Mouse (Mus musculus): ENCODE data around the gene 4931422A03Rik. TPM values are rescaled to one million over a fixed set of nuclear protein-coding genes. Genes with fewer than 3 reads are reported as not detected.

The 4931422A03Rik gene
- polyA plus RNA-seq, 1 experiment from 2014 or later, result 1.6 TPM

GRCm38 (mm10) chr2:103956867-103957266, 71.3 kb downstream of the 4931422A03Rik start:
- POLR2A ChIA-PET, result no interaction called here
- TF ChIP-seq CTCF (IDR thresholded peaks at IDR 0.05), result no peak
- in situ Hi-C loops (cut with MboI; ENCODE audit: low pct_unique_long_range_greater_than_20kb), result no loop called here
- ATAC-seq (no peak), DNase-seq (ENCODE audit: low read depth, low spot score) (no peak)
- CTCF ChIA-PET, result no interaction called here
- H3K27me3 ChIP-seq, result peaks cover 36% of the 10 kb centered on the region

GRCm38 (mm10) chr2:103955714-103956113, 72.4 kb downstream of the 4931422A03Rik start:
- ATAC-seq, result no peak
- in situ Hi-C loops (cut with MboI; ENCODE audit: low pct_unique_long_range_greater_than_20kb), result no loop called here
- POLR2A ChIA-PET, result no interaction called here

GRCm38 (mm10) chr2:103953050-103953835, 74.9 kb downstream of the 4931422A03Rik start:
- CTCF ChIA-PET, result no interaction called here

More at GRCm38 (mm10) chr2:103955714-103956113, 72.4 kb downstream of the 4931422A03Rik start:
- DNase-seq (ENCODE audit: low read depth, low spot score), result no peak
- peaks cover 35% of the 10 kb centered on the region for H3K27me3 ChIP-seq
- CTCF ChIA-PET, result interaction anchor here (0.9 kb wide), 1 partner anchor 11 kb away, joined by 3 read pairs; no protein-coding TSS in a partner anchor
- TF ChIP-seq CTCF (IDR thresholded peaks at IDR 0.05), result no peak

GRCm38 (mm10) chr2:103947982-103948655, 80.0 kb downstream of the 4931422A03Rik start:
- ATAC-seq (no peak), DNase-seq (ENCODE audit: low read depth, low spot score) (no peak)
- CTCF ChIA-PET, result no interaction called here
- peaks cover 30% of the 10 kb centered on the region for H3K27me3 ChIP-seq
- POLR2A ChIA-PET, result interaction anchor here (0.7 kb wide), 1 partner anchor 57 kb away, joined by 5 read pairs; no protein-coding TSS in a partner anchor
- in situ Hi-C loops (cut with MboI; ENCODE audit: low pct_unique_long_range_greater_than_20kb), result no loop called here
- TF ChIP-seq CTCF (IDR thresholded peaks at IDR 0.05), result no peak

More at GRCm38 (mm10) chr2:103953050-103953835, 74.9 kb downstream of the 4931422A03Rik start:
- in situ Hi-C loops (cut with MboI; ENCODE audit: low pct_unique_long_range_greater_than_20kb), result no loop called here
- POLR2A ChIA-PET, result no interaction called here
- DNase-seq (ENCODE audit: low read depth, low spot score), result no peak
- no peak for ATAC-seq
- no peak for TF ChIP-seq CTCF (IDR thresholded peaks at IDR 0.05)
- H3K27me3 ChIP-seq, result peaks cover 25% of the 10 kb centered on the region

DNA sequence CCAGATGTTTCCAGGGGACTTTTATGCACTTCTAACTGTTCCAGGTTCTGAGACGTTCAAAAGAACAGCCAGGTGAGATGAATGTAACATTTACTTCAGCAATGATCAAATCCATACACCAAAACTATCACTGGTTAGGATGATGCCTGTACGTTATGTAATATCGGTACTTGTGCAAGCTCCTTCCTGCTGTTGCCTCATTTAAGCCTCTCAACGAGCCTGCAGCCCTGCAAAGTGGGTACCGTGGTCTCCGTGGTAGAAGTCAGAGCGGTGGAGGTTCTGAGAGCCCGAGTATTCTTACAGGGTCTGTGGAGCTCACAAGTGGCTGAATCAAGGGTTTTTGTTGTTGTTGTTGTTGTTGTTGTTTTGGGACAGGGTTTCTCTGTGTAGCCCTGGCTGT, 81.3 kb downstream of the 4931422A03Rik start:
- H3K27me3 ChIP-seq, result peaks cover 23% of the 10 kb centered on the region
- DNase-seq (ENCODE audit: low read depth, low spot score), result no peak
- TF ChIP-seq CTCF (IDR thresholded peaks at IDR 0.05), result no peak
- in situ Hi-C loops (cut with MboI; ENCODE audit: low pct_unique_long_range_greater_than_20kb), result no loop called here
- no peak for ATAC-seq
- POLR2A ChIA-PET, result no interaction called here
- CTCF ChIA-PET, result no interaction called here

DNA sequence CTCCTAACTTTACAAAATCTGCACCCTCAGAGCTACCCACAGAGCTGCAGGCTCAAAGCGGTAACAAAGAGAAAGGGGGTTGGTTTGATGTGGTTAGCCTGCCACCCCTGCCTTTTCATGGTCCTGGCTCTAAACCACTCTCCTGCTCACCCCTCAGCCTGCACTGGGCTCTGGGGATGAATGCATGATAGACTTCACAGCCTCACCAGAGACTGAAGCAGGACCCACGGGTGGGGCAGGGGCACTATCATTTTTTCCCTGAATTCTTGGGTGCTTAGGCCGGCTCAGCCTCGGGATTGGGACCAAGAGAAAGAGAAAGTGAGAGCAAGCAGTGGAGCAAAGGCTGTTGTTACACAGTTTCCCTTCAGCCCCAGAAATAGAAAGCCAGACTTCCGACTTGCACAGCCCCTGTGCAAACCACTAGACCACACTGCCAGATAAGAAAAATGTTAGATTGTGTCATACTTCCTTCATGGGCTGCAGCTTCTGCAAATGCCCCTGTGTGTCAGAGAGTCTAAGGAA, 82.5 kb downstream of the 4931422A03Rik start:
- H3K27me3 ChIP-seq, result peaks cover 19% of the 10 kb centered on the region
- ChIA-PET POLR2A (interaction anchor here (0.6 kb wide), 1 partner anchor 24 kb away, joined by 3 read pairs; no protein-coding TSS in a partner anchor), CTCF (no interaction called here)
- in situ Hi-C loops (cut with MboI; ENCODE audit: low pct_unique_long_range_greater_than_20kb), result no loop called here
- no peak for DNase-seq (ENCODE audit: low read depth, low spot score)
- ATAC-seq, result no peak
- no peak for TF ChIP-seq CTCF (IDR thresholded peaks at IDR 0.05)

GRCm38 (mm10) chr2:103944859-103945258, 83.3 kb downstream of the 4931422A03Rik start:
- POLR2A ChIA-PET, result interaction anchor here (0.6 kb wide), 1 partner anchor 25 kb away, joined by 3 read pairs; no protein-coding TSS in a partner anchor
- H3K27me3 ChIP-seq, result peaks cover 16% of the 10 kb centered on the region
- CTCF ChIA-PET, result no interaction called here
- in situ Hi-C loops (cut with MboI; ENCODE audit: low pct_unique_long_range_greater_than_20kb), result no loop called here
- ATAC-seq (no peak), DNase-seq (ENCODE audit: low read depth, low spot score) (no peak)
- no peak for TF ChIP-seq CTCF (IDR thresholded peaks at IDR 0.05)

- peaks cover 20% of the 10 kb centered on the region for H3K27me3 ChIP-seq
- ATAC-seq (no peak), DNase-seq (ENCODE audit: low read depth, low spot score) (no peak)
- ChIA-PET CTCF (no interaction called here), POLR2A (interaction anchor here (0.8 kb wide), 1 partner anchor 38 kb away, joined by 3 read pairs; no protein-coding TSS in a partner anchor)
- in situ Hi-C loops (cut with MboI; ENCODE audit: low pct_unique_long_range_greater_than_20kb), result no loop called here
- TF ChIP-seq CTCF (IDR thresholded peaks at IDR 0.05), result no peak
These were observed 87.1 kb downstream of the 4931422A03Rik start for GRCm38 (mm10) chr2:103941085-103941484.

DNA sequence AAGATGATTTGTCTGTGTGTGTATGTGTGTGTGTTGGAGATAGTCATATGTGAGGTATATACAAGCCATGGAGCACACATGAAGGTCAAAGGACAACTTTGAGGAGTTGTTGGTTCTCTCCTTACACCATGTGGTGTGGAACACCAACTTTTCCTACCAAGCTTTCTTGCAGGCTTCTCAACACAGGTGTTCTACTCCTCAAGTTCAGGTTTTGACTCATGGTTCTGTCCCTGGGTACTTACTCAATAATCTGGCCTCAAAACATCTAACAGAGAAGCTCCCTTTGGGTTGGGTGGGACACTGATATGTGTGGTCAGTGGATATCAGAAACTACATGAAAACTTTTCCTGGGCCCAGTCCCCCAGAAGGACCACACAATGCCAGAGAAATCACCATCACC, 89.2 kb downstream of the 4931422A03Rik start:
- CTCF ChIA-PET, result no interaction called here
- POLR2A ChIA-PET, result no interaction called here
- no peak for TF ChIP-seq CTCF (IDR thresholded peaks at IDR 0.05)
- DNase-seq (ENCODE audit: low read depth, low spot score) (no peak), ATAC-seq (no peak)
- in situ Hi-C loops (cut with MboI; ENCODE audit: low pct_unique_long_range_greater_than_20kb), result no loop called here
- peaks cover 10% of the 10 kb centered on the region for H3K27me3 ChIP-seq

- TF ChIP-seq CTCF (IDR thresholded peaks at IDR 0.05), result no peak
- peaks cover 10% of the 10 kb centered on the region for H3K27me3 ChIP-seq
- DNase-seq (ENCODE audit: low read depth, low spot score) (no peak), ATAC-seq (no peak)
- ChIA-PET POLR2A (no interaction called here), CTCF (no interaction called here)
- in situ Hi-C loops (cut with MboI; ENCODE audit: low pct_unique_long_range_greater_than_20kb), result no loop called here
These were observed 89.6 kb downstream of the 4931422A03Rik start for GRCm38 (mm10) chr2:103938573-103938972.

GRCm38 (mm10) chr2:103937670-103938069, 90.5 kb downstream of the 4931422A03Rik start:
- ChIA-PET POLR2A (no interaction called here), CTCF (no interaction called here)
- no peak for DNase-seq (ENCODE audit: low read depth, low spot score)
- no peak for ATAC-seq
- in situ Hi-C loops (cut with MboI; ENCODE audit: low pct_unique_long_range_greater_than_20kb), result no loop called here
- H3K27me3 ChIP-seq, result peaks cover 13% of the 10 kb centered on the region
- no peak for TF ChIP-seq CTCF (IDR thresholded peaks at IDR 0.05)

Measured in Patski (cell line).